Mouse (Mus musculus): ENCODE data around the gene Cdc37l1. TPM values are rescaled to one million over a fixed set of nuclear protein-coding genes. Genes with fewer than 3 reads are reported as not detected.
A peak's percentile ranks its signal among the peaks of the same experiment; 100 is the strongest.

The Cdc37l1 gene
- polyA plus RNA-seq, 1 experiment, result 32.0 TPM

GRCm38 (mm10) chr19:29066981-29067471 lies 76.9 kb downstream of the Cdc37l1 start:
- peak overlapping the region; percentile 90 for H3K27ac ChIP-seq (ENCODE audit: control insufficient read depth, insufficient read depth, low read depth, low read length, poor library complexity)
- TF ChIP-seq CTCF (IDR thresholded peaks at IDR 0.05; ENCODE audit: control insufficient read depth, insufficient read depth, low read length) (no peak), POLR2A (IDR thresholded peaks at IDR 0.05; ENCODE audit: borderline replicate concordance, control insufficient read depth, low read depth, low read length) (peak; percentile 76; the same call in 1 of the 2 replicates)
- H3K4me1 ChIP-seq (ENCODE audit: control insufficient read depth, insufficient read depth, low read length), result no peaks in the 10 kb centered on the region; the same call in 1 of the 2 replicates
- 8% methylated on average over 11 of the region's 11 CpGs for WGBS
- peak overlapping the region; percentile 81 for H3K4me3 ChIP-seq (replicated peaks; ENCODE audit: control insufficient read depth, low read depth, low read length)

DNA sequence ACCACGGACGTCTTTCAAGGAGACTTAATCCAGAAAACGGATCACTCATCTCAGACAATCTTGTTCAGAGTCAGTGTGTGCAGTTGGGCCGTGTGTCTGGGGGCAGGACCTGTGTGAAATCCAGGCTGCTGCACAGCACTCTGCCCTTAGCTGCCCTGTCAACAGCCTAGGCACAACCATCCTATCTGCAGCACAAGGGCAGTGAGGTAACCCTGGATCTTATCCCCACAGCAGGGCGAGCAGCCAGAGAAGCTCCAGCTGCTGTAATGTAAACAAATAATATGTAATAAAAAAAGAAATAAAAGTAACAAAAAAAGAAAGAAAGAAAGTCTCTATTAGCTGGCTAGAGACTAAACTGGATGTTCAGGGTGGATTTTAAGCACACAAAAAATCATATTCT lies 79.0 kb downstream of the Cdc37l1 start:
- peak overlapping the region; percentile 32 for H3K4me3 ChIP-seq (replicated peaks; ENCODE audit: control insufficient read depth, low read depth, low read length)
- TF ChIP-seq POLR2A (IDR thresholded peaks at IDR 0.05; ENCODE audit: borderline replicate concordance, control insufficient read depth, low read depth, low read length) (no peak), CTCF (IDR thresholded peaks at IDR 0.05; ENCODE audit: control insufficient read depth, insufficient read depth, low read length) (no peak)
- no peaks in the 10 kb centered on the region; the same call in 1 of the 2 replicates for H3K4me1 ChIP-seq (ENCODE audit: control insufficient read depth, insufficient read depth, low read length)
- 73% methylated on average over 5 of the region's 5 CpGs for WGBS
- no peak overlapping the region for H3K27ac ChIP-seq (ENCODE audit: control insufficient read depth, insufficient read depth, low read depth, low read length, poor library complexity)

- Histone ChIP-seq H3K4me1 (ENCODE audit: control insufficient read depth, insufficient read depth, low read length) (no peaks in the 10 kb centered on the region; the same call in 1 of the 2 replicates), H3K4me3 (replicated peaks; ENCODE audit: control insufficient read depth, low read depth, low read length) (no peak overlapping the region), H3K27ac (ENCODE audit: control insufficient read depth, insufficient read depth, low read depth, low read length, poor library complexity) (no peak overlapping the region)
- TF ChIP-seq CTCF (IDR thresholded peaks at IDR 0.05; ENCODE audit: control insufficient read depth, insufficient read depth, low read length) (no peak), POLR2A (IDR thresholded peaks at IDR 0.05; ENCODE audit: borderline replicate concordance, control insufficient read depth, low read depth, low read length) (no peak)
- WGBS, result 82% methylated on average over 6 of the region's 6 CpGs
Observed at GRCm38 (mm10) chr19:29074802-29075201, 84.7 kb downstream of the Cdc37l1 start.

Other genes starting within 250 kb of the Cdc37l1 start
- 1.9 TPM in 1 of 2 replicates, not detected in the other for gene Slc1a1, start 155.3 kb upstream of the Cdc37l1 start, polyA plus RNA-seq (2011; ENCODE audit: insufficient read depth, insufficient read length, low replicate concordance, missing spikeins)
- gene Plpp6, start 26.4 kb upstream of the Cdc37l1 start, polyA plus RNA-seq (2011; ENCODE audit: insufficient read depth, insufficient read length, low replicate concordance, missing spikeins), result 1.6 and 3.5 TPM in 2 replicates
- gene 4430402I18Rik, start 22.6 kb upstream of the Cdc37l1 start, polyA plus RNA-seq (2011; ENCODE audit: insufficient read depth, insufficient read length, low replicate concordance, missing spikeins), result not detected in 2 replicates
- 11.2 and 20.2 TPM in 2 replicates for gene Ak3, start 57.6 kb downstream of the Cdc37l1 start, polyA plus RNA-seq (2011; ENCODE audit: insufficient read depth, insufficient read length, low replicate concordance, missing spikeins)
- 18.2 and 19.0 TPM in 2 replicates for gene Rcl1, start 111.0 kb downstream of the Cdc37l1 start, polyA plus RNA-seq (2011; ENCODE audit: insufficient read depth, insufficient read length, low replicate concordance, missing spikeins)

Measured in bone marrow, adult 2 months (tissue).